Mouse (Mus musculus) liver, embryonic 14.5 days (tissue): ENCODE measurements around the gene Crebbp.
"Not testable (repeated sequence)": the region's sequence is repeated elsewhere in the genome, so short reads cannot be mapped to it uniquely, and the experiment has no call there.

Source experiments
- CTCF ChIP-seq: IDR thresholded peaks from 2 replicates; pipeline ENCODE4 v1.5.1; 2016; ENCODE audit warnings: antibody characterized with exemption, low read depth, control low read depth
- EP300 ChIP-seq: IDR thresholded peaks from 2 replicates; pipeline ENCODE4 v1.6.1; 2016; ENCODE audit warnings: antibody characterized with exemption, low read depth

DNA sequence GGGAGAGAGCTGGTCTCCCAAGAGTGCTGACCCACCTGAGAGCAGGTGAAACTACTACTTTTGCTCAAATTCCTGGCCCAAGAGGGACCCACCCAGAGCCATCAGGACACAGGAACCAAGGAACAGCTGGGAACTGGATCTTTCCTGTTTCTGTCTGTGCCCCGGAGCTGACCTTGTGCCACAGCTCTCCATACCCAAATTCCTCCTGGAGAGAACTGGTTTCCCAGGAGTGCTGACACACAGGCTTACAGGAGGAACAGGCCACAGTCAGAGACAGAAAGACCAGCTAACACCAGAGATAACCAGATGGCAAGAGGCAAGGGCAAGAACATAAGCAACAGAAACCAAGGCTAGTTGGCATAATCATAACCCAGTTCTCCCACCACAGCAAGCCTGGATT lies 31.4 kb upstream of the Crebbp start:
- not testable (repeated sequence) for TF ChIP-seq EP300, CTCF
